In the genomic region with DNA sequence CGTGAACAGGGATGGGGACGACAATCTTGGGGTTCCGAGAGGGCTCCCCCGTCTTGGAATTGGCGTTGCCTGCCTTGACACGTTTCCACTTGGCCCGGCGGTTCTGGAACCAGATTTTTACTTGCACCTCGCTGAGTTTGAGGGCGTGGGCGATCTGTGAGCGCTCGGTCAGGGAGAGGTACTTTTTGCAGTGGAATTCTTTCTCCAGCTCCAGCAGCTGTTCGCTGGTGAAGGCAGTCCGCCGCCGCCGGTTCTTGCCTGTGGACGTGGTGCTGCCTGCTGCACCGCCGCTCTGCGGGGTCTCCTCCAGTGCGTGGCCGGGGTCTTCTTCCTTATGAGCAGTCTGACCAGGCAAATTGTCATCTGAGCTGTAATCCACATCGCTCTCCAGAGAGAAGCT, we compare ENCODE assay signal across 11 mouse cellular contexts. TPM values are rescaled to one million over a fixed set of nuclear protein-coding genes. Genes with fewer than 3 reads are reported as not detected.
DNase-seq lines count a peak whose midpoint lies in the region; ATAC-seq and TF ChIP-seq lines count a peak whose summit lies in the region.
"Had no signal": no experiment of that assay in that cellular context is flagged by ENCODE, and none has a peak within 500 bp of the region (broad histone marks: within the 10 kb centered on the region; RNA-seq: fewer than 3 reads in every experiment).

No protein-coding gene starts in this region.

- H3K9ac ChIP-seq in lung, embryonic 15.5 days = no peak overlapping the region
- no peak overlapping the region for H3K9ac ChIP-seq in limb, embryonic 13.5 days

- H3K4me3 ChIP-seq in lung, embryonic 15.5 days = peak overlapping the region; percentile 4; the same call in 1 of the 2 replicates
- peak overlapping the region; percentile 19; the same call in 1 of the 2 replicates for H3K4me3 ChIP-seq in limb, embryonic 13.5 days
- H3K4me3 ChIP-seq in small intestine, adult 2 months (ENCODE audit: low read depth, low read length) = peak overlapping the region; percentile 11; the same call in 1 of the 2 replicates

- no peak overlapping the region for H3K27ac ChIP-seq in lung, embryonic 15.5 days
- no peak overlapping the region for H3K27ac ChIP-seq in limb, embryonic 13.5 days
- H3K27ac ChIP-seq in small intestine, adult 2 months (ENCODE audit: insufficient read depth, low read depth, low read length) = no peak overlapping the region

- WGBS in lung, embryonic 15.5 days = 11% methylated on average over 25 of the region's 25 CpGs
- WGBS in limb, embryonic 13.5 days = 8% methylated on average over 25 of the region's 25 CpGs
- 32% methylated on average over 25 of the region's 25 CpGs for WGBS in small intestine, adult 2 months

- no peak for TF ChIP-seq CTCF in small intestine, adult 2 months (IDR thresholded peaks at IDR 0.05; ENCODE audit: extremely low read depth, insufficient read length, insufficient replicate concordance, low read depth, low read length)

- H3K36me3 ChIP-seq in lung, embryonic 15.5 days = no peaks in the 10 kb centered on the region
- no peaks in the 10 kb centered on the region for H3K36me3 ChIP-seq in limb, embryonic 13.5 days
- H3K36me3 ChIP-seq in small intestine, adult 2 months (ENCODE audit: control insufficient read depth, insufficient read depth, low read length) = no peaks in the 10 kb centered on the region

- H3K27me3 ChIP-seq in lung, embryonic 15.5 days = peaks cover 100% of the 10 kb centered on the region
- H3K27me3 ChIP-seq in limb, embryonic 13.5 days = peaks cover 99% of the 10 kb centered on the region
- peaks cover 69% of the 10 kb centered on the region for H3K27me3 ChIP-seq in small intestine, adult 2 months (ENCODE audit: control insufficient read depth, insufficient read depth, low read length)

- no peak for TF ChIP-seq POLR2A in small intestine, adult 2 months (IDR thresholded peaks at IDR 0.05; ENCODE audit: low read depth, low read length)

- H3K4me2 ChIP-seq in lung, embryonic 15.5 days = peak overlapping the region; percentile 16; the same call in 1 of the 2 replicates
- peak overlapping the region; percentile 16; the same call in 1 of the 2 replicates for H3K4me2 ChIP-seq in limb, embryonic 13.5 days (replicated peaks)

- no peak for ATAC-seq in lung, embryonic 15.5 days (ENCODE audit: borderline replicate concordance, extremely low read depth, low FRiP score, low TSS enrichment)
- ATAC-seq in limb, embryonic 13.5 days (ENCODE audit: low FRiP score, low read depth) = no peak

- peaks cover 26% of the 10 kb centered on the region for H3K4me1 ChIP-seq in lung, embryonic 15.5 days
- peaks cover 46% of the 10 kb centered on the region for H3K4me1 ChIP-seq in limb, embryonic 13.5 days
- H3K4me1 ChIP-seq in small intestine, adult 2 months (ENCODE audit: control insufficient read depth, insufficient read depth, insufficient read length, low read length) = peaks cover 10% of the 10 kb centered on the region

- peak; percentile 63 for DNase-seq in embryo, embryonic 10.5 days (ENCODE audit: low spot score)
- no peak for DNase-seq in embryo, embryonic 9.5 days (ENCODE audit: extremely low spot score)
- DNase-seq in lung, postnatal 10 days = no peak
- DNase-seq in adrenal gland, adult (ENCODE audit: inconsistent age in 2 of 2, low spot score in 1 of 2) = no peak
- DNase-seq in frontal cortex, postnatal 10 days (ENCODE audit: low spot score in 2 of 2) = no peak
- DNase-seq: cerebellum, adult 18-20 months; heart, postnatal 10 days had no signal

- H3K9me3 ChIP-seq in lung, embryonic 15.5 days = no peaks in the 10 kb centered on the region
- no peaks in the 10 kb centered on the region for H3K9me3 ChIP-seq in limb, embryonic 13.5 days

RNA-seq across cellular contexts. Expression of gene Gbx2, which starts 2.3 kb away (rescaled TPM):
- 0.16 TPM in 1 of 2 replicates, not detected in the other for polyA plus RNA-seq in lung, embryonic 15.5 days (2015; fragmentation: Nextera tagmentation; extraction: Ambion mirVana)
- 0.11 and 0.31 TPM in 2 replicates for polyA plus RNA-seq in limb, embryonic 13.5 days (2015; fragmentation: Nextera tagmentation; extraction: Ambion mirVana)
- polyA plus RNA-seq in small intestine, adult 2 months (2012; rRNA removed) = 0.11 TPM in 1 of 2 replicates, not detected in the other
- polyA plus RNA-seq: stomach, embryonic 14.5 days had no signal
